Mouse (Mus musculus): ENCODE measurements at regions not wholly inside any gene's neighbourhood (a gene's known extent, or its start where the extent isn't known, plus 50 kb on each side); places are given as distances from the start of the nearest gene placed in this dataset.

DNA sequence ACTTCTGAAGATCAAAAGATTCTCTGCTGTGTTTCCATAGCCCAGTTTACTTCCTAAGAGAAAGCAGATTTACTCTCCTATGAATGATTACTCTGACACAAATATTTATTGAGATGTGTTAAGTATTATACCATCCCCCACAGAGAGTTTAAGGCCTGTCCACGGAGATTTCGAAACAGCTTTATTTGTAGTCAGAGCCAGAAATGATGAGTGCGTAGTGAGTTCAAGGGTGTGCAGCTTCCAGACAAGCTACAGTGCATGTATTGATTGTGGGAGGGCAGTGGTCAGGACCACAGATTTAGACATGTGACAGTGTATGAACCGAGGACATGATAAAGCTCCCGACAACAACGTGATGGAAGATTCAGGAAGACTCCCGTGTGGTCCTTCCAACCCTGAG is 126.8 kb downstream of the Hlx start:
- no peak for DNase-seq

DNA sequence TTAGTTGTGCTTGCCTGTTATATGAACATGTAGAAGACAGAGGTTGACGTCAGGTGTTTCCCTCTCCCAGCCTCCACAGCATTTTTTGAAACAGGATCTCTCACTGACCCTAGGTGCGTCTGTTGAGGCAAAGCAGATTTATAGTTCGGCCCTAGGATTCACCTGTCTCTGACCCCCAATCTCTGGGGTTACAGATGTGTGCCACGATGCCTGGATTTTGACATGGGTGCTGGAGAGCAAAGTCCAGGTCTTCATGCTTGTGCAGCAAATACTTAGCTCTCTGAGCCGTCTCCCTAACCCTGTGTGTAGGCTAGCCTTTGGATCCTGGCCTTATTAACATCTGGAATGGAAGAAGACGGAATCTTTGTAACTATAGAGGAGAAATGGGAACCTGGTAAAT is 129.3 kb downstream of the Hlx start:
- DNase-seq, result no peak

DNA sequence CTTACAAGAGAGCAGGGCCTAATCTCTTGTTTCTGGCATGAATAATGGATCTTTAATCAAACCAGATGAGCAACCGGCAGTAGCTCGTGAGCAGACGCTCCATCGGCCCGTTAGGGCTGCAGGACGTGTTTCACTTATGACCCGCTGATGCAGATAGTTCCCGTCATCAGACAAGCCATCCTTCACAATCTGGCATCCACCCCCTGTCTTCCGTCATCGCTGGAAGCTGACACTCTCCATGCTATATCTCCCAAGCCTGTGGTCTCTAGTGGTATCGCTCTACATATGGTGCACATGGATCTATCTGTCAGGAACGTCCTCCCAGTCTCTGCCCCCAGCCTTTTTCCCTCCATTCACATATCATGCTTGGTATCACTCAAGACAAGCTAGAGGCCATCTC is 137.0 kb downstream of the Hlx start:
- DNase-seq, result no peak

DNA sequence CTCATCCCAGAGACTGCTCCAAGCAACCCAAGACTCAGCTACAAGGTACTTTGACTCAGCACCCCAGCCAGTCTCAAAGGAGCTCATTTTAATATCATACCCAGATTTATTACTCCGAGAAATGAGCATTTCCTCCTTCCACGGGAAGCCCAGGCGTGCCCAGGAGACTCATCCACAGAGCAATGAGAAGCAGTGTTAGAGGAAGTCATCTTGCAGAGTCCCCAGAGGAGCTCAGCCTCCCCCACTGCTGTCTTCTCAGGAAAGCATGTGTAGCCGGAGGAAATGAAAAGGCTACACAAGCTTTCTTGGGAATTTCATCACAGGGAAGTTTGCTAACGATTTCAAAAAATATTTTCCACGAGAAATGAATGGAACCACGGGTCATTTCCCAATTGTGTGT is 141.8 kb downstream of the Hlx start:
- DNase-seq, result peak; percentile 18

DNA sequence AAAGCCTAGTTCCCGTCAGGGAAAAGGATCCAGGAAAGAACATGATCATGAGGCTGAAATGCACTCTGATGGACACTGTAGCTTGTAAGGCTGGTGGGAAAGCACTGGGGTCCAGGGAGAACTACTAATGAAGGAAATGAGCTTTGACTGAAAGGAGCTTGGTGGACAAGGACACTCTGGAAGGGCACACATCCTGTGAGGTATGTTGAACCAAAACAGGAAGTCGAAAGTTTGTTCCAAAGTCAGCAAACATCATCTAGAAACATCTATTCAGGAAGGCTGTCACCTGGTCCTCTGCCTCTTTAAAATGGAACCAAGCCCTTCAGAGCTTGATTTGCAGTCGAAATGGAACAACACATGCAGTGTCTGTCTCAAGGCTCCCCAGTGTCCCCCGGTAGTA is 143.1 kb downstream of the Hlx start:
- no peak for DNase-seq

DNA sequence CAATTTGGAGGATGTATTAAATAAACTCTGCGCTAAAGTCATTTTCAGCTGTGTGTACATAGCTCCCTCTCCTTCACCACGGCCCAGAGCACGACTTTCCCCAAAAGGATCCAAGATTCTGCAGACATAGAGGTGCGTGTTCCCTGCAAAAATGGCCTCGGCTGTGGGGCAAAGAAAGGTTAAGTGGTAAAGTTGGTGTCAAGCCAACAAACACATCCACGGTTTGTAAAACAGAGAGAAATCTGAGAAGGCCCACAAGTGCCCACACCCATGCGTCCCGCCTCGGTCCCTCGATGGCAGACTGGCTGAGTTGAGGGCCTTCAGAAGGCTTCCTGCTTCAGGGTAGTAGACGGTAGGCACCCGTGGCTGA is 147.9 kb downstream of the Hlx start:
- DNase-seq, result no peak

DNA sequence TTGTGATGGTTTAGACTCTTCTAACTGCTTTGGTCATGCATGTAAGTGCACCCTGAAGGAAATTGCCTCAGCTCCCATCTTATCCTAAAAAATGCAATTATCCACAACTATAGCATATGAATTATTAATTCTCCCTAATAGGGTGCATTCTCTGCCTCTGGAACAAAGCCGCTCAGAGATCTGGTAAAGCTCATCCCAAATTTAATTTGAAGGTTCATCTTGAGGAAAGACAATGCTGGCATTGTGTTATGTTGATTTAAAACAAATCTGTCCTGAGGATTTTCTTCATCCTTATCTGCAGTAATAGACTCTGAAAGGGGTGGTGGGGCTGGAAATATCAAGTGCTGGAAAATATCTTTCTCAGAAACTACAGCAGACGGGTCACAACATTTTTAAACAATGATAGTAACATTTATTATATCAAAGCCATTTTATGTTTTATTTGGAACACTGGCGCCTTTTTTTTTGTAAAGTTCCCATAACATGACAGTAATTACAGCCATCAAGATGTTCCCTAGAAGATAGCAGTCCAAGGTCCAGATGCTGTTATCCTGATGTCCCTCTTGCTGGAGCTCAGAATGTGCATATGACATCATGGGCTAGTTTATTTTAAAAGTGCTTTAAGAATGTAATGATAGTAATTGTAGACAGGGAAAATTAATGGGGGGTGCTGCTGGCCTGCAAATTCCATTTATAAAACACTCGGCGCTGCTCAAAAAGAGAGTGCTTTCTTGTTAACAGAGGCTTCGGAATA is 148.5 kb downstream of the Hlx start:
- no peak for DNase-seq

DNA sequence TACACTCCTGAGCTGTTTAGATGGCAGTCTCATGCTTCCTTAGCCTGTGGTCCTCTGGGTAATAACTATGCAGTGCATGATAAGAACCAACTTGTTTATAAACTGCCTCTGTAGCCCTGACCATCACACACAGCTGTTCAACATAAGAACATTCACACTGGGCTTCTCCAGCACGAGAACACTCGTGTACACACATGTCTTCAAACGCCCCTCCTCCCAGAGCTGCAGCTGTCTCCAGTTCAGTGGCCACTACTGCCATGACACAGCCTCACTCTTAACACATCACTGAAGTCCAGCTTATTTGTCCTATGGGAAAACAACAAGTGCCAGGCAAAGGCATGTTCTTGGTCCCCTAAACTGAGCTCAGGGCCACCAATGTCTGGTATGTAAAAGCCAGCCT is 152.9 kb downstream of the Hlx start:
- DNase-seq, result no peak

DNA sequence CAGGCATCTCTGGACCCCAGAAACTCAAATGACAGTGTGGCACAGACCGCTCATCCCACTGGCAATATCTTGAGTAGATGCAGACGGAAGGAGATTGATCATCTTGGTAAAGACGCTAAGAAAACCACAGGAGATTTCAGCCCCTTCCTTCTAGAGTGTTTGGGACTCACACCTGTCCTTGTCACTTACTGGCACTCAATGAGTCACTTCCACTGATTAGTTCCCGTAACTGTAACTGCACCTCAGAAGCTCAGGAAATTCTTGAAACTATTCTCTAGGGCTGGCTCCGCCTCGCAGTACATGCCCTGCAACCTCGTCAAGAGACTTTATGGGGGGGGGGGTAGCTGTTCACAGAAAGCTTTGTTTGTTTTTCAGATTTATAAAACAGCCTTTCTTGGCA is 155.9 kb downstream of the Hlx start:
- DNase-seq, result no peak

DNA sequence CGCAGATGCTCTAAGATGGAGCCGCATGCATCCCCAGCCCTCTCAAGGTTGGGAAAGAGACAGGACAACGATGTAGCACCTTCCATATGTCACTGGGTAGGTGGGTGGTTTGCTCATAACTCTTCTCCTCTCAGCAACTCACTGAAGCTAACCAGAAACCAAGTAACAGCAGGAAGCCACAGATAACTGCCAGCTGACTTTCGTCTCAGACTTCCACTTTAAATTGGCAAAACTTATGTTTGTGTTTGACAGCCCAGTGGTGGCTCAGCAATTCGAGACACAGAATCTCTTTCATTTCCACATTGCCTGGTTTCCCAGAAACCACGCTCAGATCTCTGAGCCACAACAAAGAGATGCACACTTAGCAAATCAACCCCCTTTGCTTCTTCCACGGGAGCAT is 159.1 kb downstream of the Hlx start:
- no peak for DNase-seq

DNA sequence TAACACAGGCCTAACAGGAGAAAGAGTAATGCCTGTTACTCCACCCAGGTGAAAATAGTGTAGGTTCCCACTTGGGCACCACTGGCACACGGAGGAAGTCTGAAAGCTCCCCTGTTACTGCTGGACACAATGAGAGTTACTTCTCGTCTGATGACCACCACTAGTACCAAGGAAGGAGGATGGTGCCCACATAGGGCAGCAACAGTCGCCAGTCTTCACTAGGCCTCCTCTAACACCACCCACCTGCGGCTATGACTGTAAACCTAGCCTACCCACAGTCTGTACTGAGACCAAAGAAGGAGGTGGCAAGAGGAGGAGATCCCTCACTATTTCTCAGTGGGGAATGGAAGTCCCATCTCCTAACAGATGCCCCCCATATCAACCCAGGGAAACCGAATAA is 161.7 kb downstream of the Hlx start:
- no peak for DNase-seq

DNA sequence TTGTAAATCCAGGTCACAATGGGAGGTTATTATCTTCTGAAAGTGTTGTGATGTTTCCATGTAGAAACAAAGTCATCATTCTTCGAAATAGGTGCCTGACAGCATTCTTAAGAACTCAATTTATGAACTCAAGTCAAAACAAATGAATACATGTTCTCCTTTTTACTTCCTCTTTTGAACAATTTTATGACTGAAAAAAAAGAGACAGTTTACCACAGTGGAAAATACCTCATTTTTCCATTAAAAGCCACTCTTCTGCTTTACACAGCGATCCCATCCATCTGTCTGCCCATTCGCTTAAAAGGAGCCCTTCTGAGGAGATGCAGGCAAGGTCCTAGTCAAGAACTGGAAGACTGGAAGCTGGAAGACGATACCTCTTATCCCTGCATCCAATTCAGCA is 169.5 kb downstream of the Hlx start:
- no peak for DNase-seq

DNA sequence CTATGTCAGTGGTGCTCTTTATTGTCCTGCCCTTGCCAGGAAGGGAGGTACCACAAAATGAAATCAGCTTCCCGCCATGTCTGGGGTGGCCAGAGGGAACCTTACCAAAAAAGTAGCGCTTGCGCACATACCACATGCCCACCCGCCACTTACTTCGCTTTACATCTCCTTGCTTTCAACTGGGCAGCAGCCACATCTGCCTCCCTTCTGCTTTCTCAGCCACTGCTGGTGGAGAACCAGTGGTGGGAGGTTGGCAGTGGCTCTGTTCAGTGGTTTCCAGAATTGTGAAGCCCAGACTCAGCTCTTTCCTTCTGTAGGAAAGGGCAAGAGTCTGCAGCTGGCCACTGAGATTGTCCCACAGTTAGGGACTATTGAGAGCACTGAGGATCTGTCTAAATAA is 170.2 kb downstream of the Hlx start:
- DNase-seq, result no peak

DNA sequence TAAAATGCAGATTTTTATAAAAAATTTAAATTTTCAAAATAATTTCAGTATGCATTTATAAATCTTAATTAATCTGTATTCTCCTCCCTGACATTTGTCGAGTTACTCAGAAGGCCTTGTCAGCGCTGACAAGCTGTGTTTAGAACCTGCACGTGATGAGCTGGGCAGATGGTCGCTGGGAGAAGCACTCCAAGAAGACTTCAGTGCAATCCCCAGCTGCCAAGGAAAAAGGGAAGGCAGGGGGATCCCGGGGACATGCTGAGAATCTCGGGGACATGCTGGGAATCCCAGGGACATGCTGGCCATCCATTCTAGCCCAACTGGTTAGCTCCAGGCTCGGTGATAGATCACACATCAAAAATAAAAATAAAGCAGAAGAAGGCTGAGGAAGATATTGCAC is 172.9 kb downstream of the Hlx start:
- no peak for DNase-seq

DNA sequence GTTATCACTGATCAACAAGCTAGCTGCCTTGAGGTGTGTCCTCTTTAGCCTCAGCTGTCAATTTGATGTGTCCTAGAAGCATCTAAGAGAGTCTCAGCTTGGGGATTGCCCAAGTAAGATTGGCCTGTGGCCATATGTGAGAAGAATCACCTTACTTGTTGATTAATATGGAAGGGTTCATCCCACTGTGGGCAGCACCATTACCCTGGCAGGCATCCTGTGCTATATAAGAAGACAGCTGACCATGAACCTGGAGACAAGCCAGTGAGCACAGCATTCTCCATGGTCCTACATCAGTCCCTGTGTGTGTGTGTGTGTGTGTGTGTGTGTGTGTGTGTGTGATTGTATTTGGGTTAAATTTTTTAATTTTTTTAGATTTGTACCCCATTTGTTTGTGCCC is 178.6 kb downstream of the Hlx start:
- DNase-seq, result no peak

DNA sequence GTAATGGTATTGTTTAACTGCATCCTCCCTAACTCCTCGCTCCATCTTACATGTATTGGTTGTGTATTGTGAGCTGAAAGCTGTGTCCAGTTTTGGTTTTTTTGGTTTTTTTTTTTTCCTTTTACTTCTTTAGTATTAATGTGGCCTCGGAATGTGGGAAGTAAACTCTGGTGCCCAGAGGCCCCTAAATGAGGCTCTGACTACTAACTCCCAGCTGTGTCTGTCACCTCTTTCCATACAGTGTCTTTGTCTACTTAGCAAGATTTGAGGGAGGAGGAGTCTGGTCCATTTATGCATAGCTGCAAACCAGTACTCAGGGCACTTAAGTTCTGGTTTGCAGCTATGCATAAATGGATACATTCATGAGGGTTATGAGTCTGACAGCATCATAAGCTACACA is 181.9 kb downstream of the Hlx start:
- DNase-seq, result no peak

DNA sequence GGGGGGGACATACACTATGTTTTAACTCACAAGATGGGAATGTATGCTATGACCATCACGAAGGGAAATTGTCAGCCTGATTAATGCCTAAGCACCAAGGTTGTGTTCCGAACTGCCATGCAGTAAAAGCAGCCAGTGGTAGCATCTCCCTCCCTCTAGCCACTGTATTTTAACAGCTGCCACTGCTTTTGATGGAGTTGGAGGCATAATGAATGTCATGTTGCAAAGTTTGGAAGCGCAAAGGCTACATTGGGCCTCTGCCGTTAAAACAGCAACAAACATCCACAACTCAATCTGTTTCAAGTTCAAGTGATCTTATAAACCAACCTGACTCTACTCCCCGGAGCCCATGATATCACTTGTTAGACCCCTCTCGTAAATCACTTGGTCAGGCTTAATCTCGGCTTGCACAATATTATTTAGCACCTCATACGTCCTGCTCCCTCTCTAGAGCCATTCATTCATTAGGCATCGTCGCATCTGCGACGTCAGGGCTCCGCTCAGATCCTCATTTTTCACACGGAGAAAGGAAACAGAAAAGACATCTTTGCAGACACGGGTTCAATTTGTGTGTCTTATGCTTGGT is 184.7 kb downstream of the Hlx start:
- DNase-seq, result no peak

DNA sequence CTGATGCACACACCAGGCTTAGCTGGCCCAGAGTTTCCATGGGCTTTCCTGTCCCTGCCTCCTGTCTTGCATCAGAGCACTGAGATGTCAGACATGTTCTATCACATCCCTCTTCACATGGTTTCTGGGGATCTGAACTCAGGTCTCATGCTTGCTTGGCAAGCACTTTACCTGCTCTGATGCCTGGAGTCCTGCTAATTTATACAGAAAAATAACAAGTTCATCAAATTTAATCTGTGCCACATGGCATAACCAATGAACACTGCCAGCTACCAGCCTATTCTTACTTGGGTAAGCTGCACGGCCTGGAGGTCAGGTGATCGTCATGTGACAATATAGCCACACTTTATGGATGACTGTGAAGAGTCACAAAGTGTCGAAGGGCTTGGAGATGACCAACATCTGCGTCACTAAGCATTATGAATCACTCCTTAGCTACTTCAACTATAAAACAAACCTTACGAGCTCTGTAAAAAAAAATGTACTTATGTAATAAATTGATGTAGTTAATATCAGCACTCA is 186.2 kb downstream of the Hlx start:
- no peak for DNase-seq

DNA sequence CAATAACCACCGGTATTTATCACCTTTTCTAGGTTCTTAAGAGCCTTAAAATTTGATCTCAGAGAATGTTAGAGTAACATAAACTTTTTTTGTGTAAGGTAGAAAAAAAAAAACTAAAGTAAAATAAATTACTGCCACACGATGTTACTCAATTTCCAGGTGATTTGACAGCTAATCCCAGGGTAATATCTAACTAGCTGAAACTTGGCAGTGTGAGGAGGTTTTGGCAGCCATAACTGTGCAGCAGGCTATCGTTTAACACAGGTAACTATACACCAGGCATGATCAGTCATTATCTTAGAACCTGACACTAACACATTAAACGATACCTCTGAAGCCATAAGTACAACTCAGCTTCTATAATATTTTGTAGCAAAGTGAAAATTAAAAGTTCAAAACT is 187.3 kb downstream of the Hlx start:
- no peak for DNase-seq

DNA sequence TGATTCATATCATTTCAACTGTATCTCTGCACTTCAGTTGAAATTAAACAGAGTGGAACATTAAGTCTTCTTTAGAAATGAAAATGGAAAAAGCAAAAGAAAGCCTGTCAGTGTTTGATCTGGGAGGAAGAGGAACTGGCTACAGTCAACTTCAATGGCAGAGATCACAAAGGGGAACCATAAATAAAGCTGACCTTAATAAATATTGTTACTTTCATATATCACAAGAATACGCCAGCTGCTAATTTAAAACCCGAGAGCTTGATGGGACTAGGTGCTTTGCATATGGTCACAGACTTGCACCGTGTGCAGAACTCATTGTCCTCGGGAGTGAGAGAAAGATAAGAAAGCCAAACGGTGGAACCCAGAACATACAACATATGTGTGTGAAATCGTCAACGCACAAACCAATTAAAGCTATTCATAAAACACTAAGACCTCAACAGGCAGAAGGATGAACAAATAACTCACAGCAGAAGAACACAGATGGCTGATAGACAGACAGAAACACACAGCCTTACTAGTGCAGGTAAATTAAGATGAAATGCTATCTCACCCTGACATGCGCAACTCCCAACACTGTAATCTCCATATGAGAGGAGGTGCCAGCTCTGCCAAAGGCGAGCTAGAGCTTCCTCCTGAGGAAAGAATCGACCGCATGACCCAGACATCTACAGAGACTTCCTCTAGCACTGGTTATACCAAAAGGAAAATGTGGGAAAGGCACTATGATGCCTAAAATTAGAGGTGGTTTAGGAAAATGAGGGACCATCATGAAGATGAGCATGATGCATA is 189.9 kb downstream of the Hlx start:
- DNase-seq, result no peak

DNA sequence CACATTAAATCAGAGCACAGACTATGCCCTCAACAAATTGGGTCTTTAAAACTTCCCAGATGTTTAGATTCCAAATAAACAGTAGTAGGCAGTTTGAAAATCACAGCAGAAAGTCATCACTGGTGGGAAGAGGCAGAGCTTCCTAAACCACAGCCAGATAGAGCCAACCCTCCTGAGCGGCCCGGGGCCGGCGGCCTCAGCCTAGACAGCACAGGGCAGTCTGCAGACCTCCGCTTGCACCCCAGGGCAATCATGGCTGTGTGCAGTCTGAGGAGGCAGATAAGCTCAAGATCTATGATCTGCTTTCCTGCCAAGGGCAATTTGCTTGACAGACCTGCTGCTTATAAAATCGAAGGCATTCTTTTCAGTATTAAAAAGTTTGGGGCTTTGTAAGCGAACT is 192.6 kb downstream of the Hlx start:
- no peak for DNase-seq

DNA sequence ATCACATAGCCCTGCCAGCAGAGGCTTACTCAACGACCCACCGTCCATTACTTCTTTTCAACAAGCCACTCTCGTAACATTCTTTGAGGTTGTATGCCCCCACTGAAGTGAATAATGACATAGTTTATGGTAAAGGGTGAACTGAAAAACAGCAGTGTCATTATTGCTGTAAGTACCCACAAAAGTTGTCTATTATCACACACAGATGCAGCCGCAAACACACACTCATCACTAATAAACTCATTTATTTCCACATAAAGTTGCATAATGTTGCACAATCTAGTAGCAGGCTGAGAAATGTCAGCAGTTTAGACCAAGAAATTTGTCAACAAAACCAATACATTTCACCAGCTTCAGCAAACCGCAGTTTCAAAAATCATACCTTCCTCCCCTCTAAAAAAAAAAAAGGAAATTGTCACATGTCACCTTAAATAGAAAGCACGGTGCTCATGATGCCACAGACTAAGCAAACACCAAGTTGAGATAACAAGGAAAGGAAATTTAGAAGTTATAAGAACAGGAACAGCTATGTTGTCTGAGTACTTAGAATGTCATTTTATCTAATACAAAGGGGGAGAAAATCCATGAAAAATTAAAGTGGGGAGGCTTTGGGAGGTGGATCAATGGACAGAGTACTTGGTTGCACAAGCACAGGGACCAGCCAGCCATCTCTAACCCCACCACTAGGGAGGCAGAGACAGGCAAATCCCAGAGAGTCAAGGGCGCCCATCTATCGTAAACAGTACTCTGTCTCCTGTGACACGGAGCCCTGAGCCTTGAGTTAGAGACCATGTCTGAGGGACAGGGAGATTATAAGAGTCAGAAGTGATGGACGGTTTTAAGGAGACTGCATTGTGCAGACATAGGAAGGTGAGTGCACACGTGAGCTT is 195.9 kb downstream of the Hlx start:
- no peak for DNase-seq

DNA sequence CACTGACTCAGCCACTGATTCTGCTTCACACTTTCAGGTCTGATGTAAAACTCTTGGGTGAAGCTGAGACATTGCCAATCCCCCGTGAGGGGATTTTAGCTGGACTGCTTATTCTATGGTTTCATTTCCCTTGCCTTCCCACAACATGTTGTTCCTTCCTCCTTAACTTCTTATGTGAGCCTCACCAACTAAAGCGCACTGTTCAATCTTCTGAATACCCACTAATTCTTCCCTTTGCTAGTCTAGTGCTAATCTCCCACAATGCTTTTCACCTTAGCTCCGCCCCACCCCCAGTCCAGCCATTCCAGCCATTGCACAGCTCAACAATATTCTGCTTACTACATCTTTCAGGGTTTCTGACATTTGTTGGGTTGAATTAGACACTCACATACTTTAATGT is 196.7 kb downstream of the Hlx start:
- no peak for DNase-seq

Measured in heart, postnatal 4 days (tissue).